In genomic region chr14:61682721-61683355, GRCm38 (mm10) we compare ENCODE assay signal across 8 mouse cellular contexts.
A peak's percentile ranks its signal among the peaks of the same experiment; 100 is the strongest.
DNase-seq lines count a peak whose midpoint lies in the region; ATAC-seq and TF ChIP-seq lines count a peak whose summit lies in the region.

No protein-coding gene starts in this region.

- WGBS in limb, embryonic 14.5 days: 2% methylated on average over 37 of the region's 54 CpGs
- WGBS in midbrain, embryonic 14.5 days: under 1% methylated on average over 54 of the region's 54 CpGs

- no peaks in the 10 kb centered on the region for H3K9me3 ChIP-seq in limb, embryonic 14.5 days (ENCODE audit: control insufficient read depth, low read length)
- no peaks in the 10 kb centered on the region for H3K9me3 ChIP-seq in midbrain, embryonic 14.5 days (ENCODE audit: control insufficient read depth, low read length)

- DNase-seq in 3134 (ENCODE audit: extremely low read depth, insufficient read length, low spot score) (peak; percentile 83), adipocyte (ENCODE audit: low spot score) (peak; percentile 74)
- DNase-seq in embryo, embryonic 11 days: peak; percentile 87
- peak; percentile 46 to 79 for DNase-seq in gastrocnemius, postnatal 4 days (ENCODE audit: low spot score in 2 of 2)
- peak; percentile 71 for DNase-seq in kidney, adult 9 months
- no peak for DNase-seq in limb, embryonic 14.5 days (ENCODE audit: low spot score)
- DNase-seq in midbrain, embryonic 14.5 days: peak; percentile 83
- peak; percentile 73 for DNase-seq in splenic B cell, adult 2 months (ENCODE audit: low read depth, low spot score)

- H3K4me3 ChIP-seq in limb, embryonic 14.5 days (replicated peaks; ENCODE audit: low read length): peak overlapping the region; percentile 83
- peak overlapping the region; percentile 82 for H3K4me3 ChIP-seq in midbrain, embryonic 14.5 days (replicated peaks; ENCODE audit: low read depth, low read length)

- no peaks in the 10 kb centered on the region for H3K36me3 ChIP-seq in limb, embryonic 14.5 days (ENCODE audit: control insufficient read depth, insufficient read depth, low read length)
- no peaks in the 10 kb centered on the region for H3K36me3 ChIP-seq in midbrain, embryonic 14.5 days (ENCODE audit: control insufficient read depth, insufficient read depth, low read length)
- H3K36me3 ChIP-seq in splenic B cell, adult 2 months (ENCODE audit: control insufficient read depth, insufficient read depth, low read length, poor library complexity, severe bottlenecking): no peaks in the 10 kb centered on the region

- TF ChIP-seq POLR2A in limb, embryonic 14.5 days (IDR thresholded peaks at IDR 0.05; ENCODE audit: borderline replicate concordance, extremely low read depth, insufficient read depth, insufficient read length): no peak

- H3K4me2 ChIP-seq in limb, embryonic 14.5 days (replicated peaks; ENCODE audit: low read depth, low read length, severe bottlenecking): peak overlapping the region; percentile 94
- H3K4me2 ChIP-seq in midbrain, embryonic 14.5 days (ENCODE audit: low read length): peak overlapping the region; percentile 93

- H3K9ac ChIP-seq in limb, embryonic 14.5 days (ENCODE audit: low read depth, low read length, severe bottlenecking): peak overlapping the region; percentile 88
- peak overlapping the region; percentile 76 for H3K9ac ChIP-seq in midbrain, embryonic 14.5 days (replicated peaks; ENCODE audit: low read length)

- ATAC-seq in limb, embryonic 14.5 days (ENCODE audit: low FRiP score, low read depth): peak; percentile 39
- ATAC-seq in midbrain, embryonic 14.5 days (ENCODE audit: low FRiP score, low TSS enrichment): peak; percentile 44

- peaks cover 25% of the 10 kb centered on the region for H3K4me1 ChIP-seq in limb, embryonic 14.5 days (ENCODE audit: control insufficient read depth, insufficient read depth, low read length)
- peaks cover 4% of the 10 kb centered on the region; the same call in 1 of the 2 replicates for H3K4me1 ChIP-seq in midbrain, embryonic 14.5 days (ENCODE audit: control insufficient read depth, insufficient read depth, low read length)

- 0 out of 2 replicates have a peak, but pooled peaks cover 11% of the 10 kb centered on the region for H3K27me3 ChIP-seq in limb, embryonic 14.5 days (ENCODE audit: control insufficient read depth, insufficient read depth, low read length)
- H3K27me3 ChIP-seq in midbrain, embryonic 14.5 days (ENCODE audit: control insufficient read depth, insufficient read depth, low read length): peaks cover 43% of the 10 kb centered on the region
- H3K27me3 ChIP-seq in splenic B cell, adult 2 months (ENCODE audit: control insufficient read depth, insufficient read depth, low read length, poor library complexity, severe bottlenecking): no peaks in the 10 kb centered on the region

- H3K27ac ChIP-seq in limb, embryonic 14.5 days (replicated peaks; ENCODE audit: low read depth, low read length): peak overlapping the region; percentile 95
- H3K27ac ChIP-seq in midbrain, embryonic 14.5 days (replicated peaks; ENCODE audit: low read depth, low read length): peak overlapping the region; percentile 89
